Mouse (Mus musculus): ENCODE results near the gene Tmem190. TPM values are rescaled to one million over a fixed set of nuclear protein-coding genes. Genes with fewer than 3 reads are reported as not detected.

Tmem190 gene
- polyA plus RNA-seq, 1 experiment, result 534 TPM

- no peak for TF ChIP-seq CTCF (IDR thresholded peaks at IDR 0.05; ENCODE audit: control insufficient read depth, insufficient read depth, insufficient replicate concordance, low read depth, low read length)
- TF ChIP-seq POLR2A (IDR thresholded peaks at IDR 0.05; ENCODE audit: control insufficient read depth, low read depth, low read length), result peak; percentile 22; the same call in 1 of the 2 replicates
- Histone ChIP-seq H3K36me3 (ENCODE audit: control insufficient read depth, insufficient read depth, low read length) (no peaks in the 10 kb centered on the region; the same call in 1 of the 2 replicates), H3K4me3 (ENCODE audit: control insufficient read depth, low read depth, low read length) (no peak overlapping the region), H3K27me3 (ENCODE audit: control insufficient read depth, insufficient read depth, low read length) (no peaks in the 10 kb centered on the region), H3K4me1 (ENCODE audit: control insufficient read depth, insufficient read depth, low read length) (peaks cover 9% of the 10 kb centered on the region), H3K27ac (ENCODE audit: control insufficient read depth, insufficient read depth, low read depth, low read length) (no peak overlapping the region)
These were observed 33.6 kb upstream of the Tmem190 start for GRCm38 (mm10) chr7:4749169-4749568.

- Histone ChIP-seq H3K27me3 (ENCODE audit: control insufficient read depth, insufficient read depth, low read length) (no peaks in the 10 kb centered on the region), H3K4me3 (ENCODE audit: control insufficient read depth, low read depth, low read length) (peak overlapping the region; percentile 87), H3K27ac (ENCODE audit: control insufficient read depth, insufficient read depth, low read depth, low read length) (peak overlapping the region; percentile 87), H3K4me1 (ENCODE audit: control insufficient read depth, insufficient read depth, low read length) (peaks cover 9% of the 10 kb centered on the region), H3K36me3 (ENCODE audit: control insufficient read depth, insufficient read depth, low read length) (no peaks in the 10 kb centered on the region; the same call in 1 of the 2 replicates)
- TF ChIP-seq CTCF (IDR thresholded peaks at IDR 0.05; ENCODE audit: control insufficient read depth, insufficient read depth, insufficient replicate concordance, low read depth, low read length), result no peak
- TF ChIP-seq POLR2A (IDR thresholded peaks at IDR 0.05; ENCODE audit: control insufficient read depth, low read depth, low read length), result no peak
These were observed 30.5 kb upstream of the Tmem190 start for GRCm38 (mm10) chr7:4751971-4752820.

GRCm38 (mm10) chr7:4752821-4753570 lies 29.7 kb upstream of the Tmem190 start, which contains the start of gene Cox6b2:
Gene Cox6b2 (minus strand): TSS chr7:4753094.
- peak within 1 kb of the TSS; percentile 87 for H3K27ac ChIP-seq (ENCODE audit: control insufficient read depth, insufficient read depth, low read depth, low read length)
- TF ChIP-seq CTCF (IDR thresholded peaks at IDR 0.05; ENCODE audit: control insufficient read depth, insufficient read depth, insufficient replicate concordance, low read depth, low read length) (no peak), POLR2A (IDR thresholded peaks at IDR 0.05; ENCODE audit: control insufficient read depth, low read depth, low read length) (peak; percentile 92)
- H3K36me3 ChIP-seq (ENCODE audit: control insufficient read depth, insufficient read depth, low read length), result no peaks in the 10 kb centered on the region; the same call in 1 of the 2 replicates
- peaks cover 9% of the 10 kb centered on the region for H3K4me1 ChIP-seq (ENCODE audit: control insufficient read depth, insufficient read depth, low read length)
- peak within 1 kb of the TSS; percentile 87 for H3K4me3 ChIP-seq (ENCODE audit: control insufficient read depth, low read depth, low read length)
- no peaks in the 10 kb centered on the region for H3K27me3 ChIP-seq (ENCODE audit: control insufficient read depth, insufficient read depth, low read length)

- TF ChIP-seq POLR2A (IDR thresholded peaks at IDR 0.05; ENCODE audit: control insufficient read depth, low read depth, low read length), result no peak
- TF ChIP-seq CTCF (IDR thresholded peaks at IDR 0.05; ENCODE audit: control insufficient read depth, insufficient read depth, insufficient replicate concordance, low read depth, low read length), result no peak
- no peak overlapping the region for H3K27ac ChIP-seq (ENCODE audit: control insufficient read depth, insufficient read depth, low read depth, low read length)
These were observed 23.1 kb upstream of the Tmem190 start for GRCm38 (mm10) chr7:4759670-4760069.

GRCm38 (mm10) chr7:4764946-4765710 lies 17.6 kb upstream of the Tmem190 start:
- Histone ChIP-seq H3K36me3 (ENCODE audit: control insufficient read depth, insufficient read depth, low read length) (no peaks in the 10 kb centered on the region), H3K4me1 (ENCODE audit: control insufficient read depth, insufficient read depth, low read length) (no peaks in the 10 kb centered on the region), H3K4me3 (ENCODE audit: control insufficient read depth, low read depth, low read length) (no peak overlapping the region), H3K27me3 (ENCODE audit: control insufficient read depth, insufficient read depth, low read length) (no peaks in the 10 kb centered on the region), H3K27ac (ENCODE audit: control insufficient read depth, insufficient read depth, low read depth, low read length) (no peak overlapping the region)
- TF ChIP-seq POLR2A (IDR thresholded peaks at IDR 0.05; ENCODE audit: control insufficient read depth, low read depth, low read length) (no peak), CTCF (IDR thresholded peaks at IDR 0.05; ENCODE audit: control insufficient read depth, insufficient read depth, insufficient replicate concordance, low read depth, low read length) (no peak)

More at GRCm38 (mm10) chr7:4759670-4760069, 23.1 kb upstream of the Tmem190 start:
- Histone ChIP-seq H3K4me3 (ENCODE audit: control insufficient read depth, low read depth, low read length) (no peak overlapping the region), H3K4me1 (ENCODE audit: control insufficient read depth, insufficient read depth, low read length) (no peaks in the 10 kb centered on the region), H3K36me3 (ENCODE audit: control insufficient read depth, insufficient read depth, low read length) (no peaks in the 10 kb centered on the region), H3K27me3 (ENCODE audit: control insufficient read depth, insufficient read depth, low read length) (no peaks in the 10 kb centered on the region)

GRCm38 (mm10) chr7:4771202-4771601 lies 11.5 kb upstream of the Tmem190 start, which contains the start of gene Fam71e2:
Gene Fam71e2 (minus strand): TSS chr7:4771302.
- Histone ChIP-seq H3K27me3 (ENCODE audit: control insufficient read depth, insufficient read depth, low read length) (no peaks in the 10 kb centered on the region), H3K27ac (ENCODE audit: control insufficient read depth, insufficient read depth, low read depth, low read length) (peak within 1 kb of the TSS; percentile 23), H3K4me3 (ENCODE audit: control insufficient read depth, low read depth, low read length) (peak within 1 kb of the TSS; percentile 91), H3K4me1 (ENCODE audit: control insufficient read depth, insufficient read depth, low read length) (peaks cover 8% of the 10 kb centered on the region), H3K36me3 (ENCODE audit: control insufficient read depth, insufficient read depth, low read length) (no peaks in the 10 kb centered on the region)
- TF ChIP-seq POLR2A (IDR thresholded peaks at IDR 0.05; ENCODE audit: control insufficient read depth, low read depth, low read length) (peak; percentile 65; the same call in 1 of the 2 replicates), CTCF (IDR thresholded peaks at IDR 0.05; ENCODE audit: control insufficient read depth, insufficient read depth, insufficient replicate concordance, low read depth, low read length) (no peak)

Measured in testis, adult 2 months (tissue).